Mouse (Mus musculus) cerebellum, adult 2 months (tissue): ENCODE results near the gene Gm21739.
"Not testable (repeated sequence)": the region's sequence is repeated elsewhere in the genome, so short reads cannot be mapped to it uniquely, and the experiment has no call there.

Source experiments
- CTCF ChIP-seq: fragments of 200-500 bp; IDR thresholded peaks from 2 replicates; pipeline ENCODE4 v1.5.1; 2011; ENCODE audit warnings: low read depth, mild to moderate bottlenecking, control low read depth, low read length, moderate library complexity, borderline replicate concordance; ENCODE audit not compliant: insufficient read depth
- POLR2A ChIP-seq: fragments of 200-500 bp; IDR thresholded peaks from 2 replicates; pipeline ENCODE4 v1.6.1; 2011; ENCODE audit warnings: low read length, control low read depth, borderline replicate concordance; ENCODE audit not compliant: insufficient read depth

GRCm38 (mm10) chrY:44264344-44264743 lies at the start of gene Gm21739:
- TF ChIP-seq POLR2A, CTCF: not testable (repeated sequence)
